Mouse (Mus musculus) stomach, postnatal 0 days (tissue): ENCODE measurements around the gene Galc. TPM values are rescaled to one million over a fixed set of nuclear protein-coding genes. Genes with fewer than 3 reads are reported as not detected.

Experiments
- ATAC-seq: fragments of 200-750 bp; cut with Nextera tagmentation; 2 replicates; pipeline ENCODE4 v1.8.0; 2017; ENCODE audit not compliant: low FRiP score, low TSS enrichment
- DNase-seq: peaks from one replicate; pipeline ENCODE4 v3.0.0-alpha.2; 2016; ENCODE audit warnings: low spot score
- H3K27ac ChIP-seq: fragments of 300-500 bp; sonication (generic); replicated peaks from 2 replicates; pipeline ENCODE4 v1.5.1; 2014; ENCODE audit warnings: mild to moderate bottlenecking, control low read depth
- H3K27me3 ChIP-seq: fragments of 300-500 bp; sonication (generic); 2 replicates; pipeline ENCODE4 v1.6.1; 2014; ENCODE audit warnings: low read length; ENCODE audit not compliant: control insufficient read depth, insufficient read depth
- H3K36me3 ChIP-seq: fragments of 300-500 bp; sonication (generic); 2 replicates; pipeline ENCODE4 v1.6.1; 2014; ENCODE audit warnings: low read length, mixed read lengths; ENCODE audit not compliant: control insufficient read depth, insufficient read depth
- H3K4me1 ChIP-seq: fragments of 300-500 bp; sonication (generic); replicated peaks from 2 replicates; pipeline ENCODE4 v1.6.1; 2014; ENCODE audit warnings: antibody characterized with exemption; ENCODE audit not compliant: control insufficient read depth, insufficient read depth
- H3K4me2 ChIP-seq: fragments of 300-500 bp; sonication (generic); replicated peaks from 2 replicates; pipeline ENCODE4 v1.6.1; 2014; ENCODE audit warnings: low read depth, mild to moderate bottlenecking, control low read depth, moderate library complexity
- H3K4me3 ChIP-seq: fragments of 300-500 bp; sonication (generic); 2 replicates; pipeline ENCODE4 v1.5.1; 2014; ENCODE audit warnings: low read depth, low read length, control low read depth
- H3K9ac ChIP-seq: fragments of 300-500 bp; sonication (generic); 2 replicates; pipeline ENCODE4 v1.6.1; 2014; ENCODE audit warnings: mild to moderate bottlenecking, low read length, control low read depth, mixed read lengths
- H3K9me3 ChIP-seq: fragments of 300-500 bp; sonication (generic); 2 replicates; pipeline ENCODE4 v1.6.1; 2016; ENCODE audit warnings: low read length; ENCODE audit not compliant: control insufficient read depth
- CTCF ChIP-seq: IDR thresholded peaks from 2 replicates; pipeline ENCODE4 v1.5.1; 2016; ENCODE audit warnings: antibody characterized with exemption, low read depth, mild to moderate bottlenecking, moderate library complexity
- EP300 ChIP-seq: optimal IDR thresholded peaks from 2 replicates; pipeline ENCODE3; 2016; ENCODE audit warnings: antibody characterized with exemption
- WGBS: fragments of 180-500 bp; shearing (Covaris S2); extraction: QIAGEN DNeasy Blood & Tissue Kit; methylation state at CpG from one replicate; pipeline ENCODE4 v1.1.7; 2014; 5-methylcytosine and 5-hydroxymethylcytosine counted together
- polyA plus RNA-seq: library from polyadenylated mRNA; unstranded; fragments of >200 nt; fragmentation: Nextera tagmentation; extraction: Ambion mirVana; gene quantifications from 2 replicates; pipeline ENCODE4 v1.2.1, GENCODE M21; 2015

Gene Galc
- polyA plus RNA-seq, 1 experiment from 2014 or later, result 4.1 TPM

GRCm38 (mm10) chr12:98272433-98272832, 13.2 kb upstream of the Galc start:
- Histone ChIP-seq H3K4me2 (no peak overlapping the region), H3K4me1 (no peaks in the 10 kb centered on the region), H3K27ac (no peak overlapping the region), H3K9me3 (no peaks in the 10 kb centered on the region), H3K36me3 (no peaks in the 10 kb centered on the region), H3K9ac (no peak overlapping the region), H3K4me3 (no peak overlapping the region), H3K27me3 (no peaks in the 10 kb centered on the region)
- ATAC-seq (no peak), DNase-seq (no peak)
- TF ChIP-seq EP300, result no peak
- TF ChIP-seq CTCF, result no peak
- WGBS, result 59% methylated on average over 7 of the region's 7 CpGs

- no peak for TF ChIP-seq EP300
- TF ChIP-seq CTCF, result no peak
- WGBS, result 30% methylated on average over 12 of the region's 12 CpGs
- DNase-seq (no peak), ATAC-seq (no peak)
- Histone ChIP-seq H3K4me3 (peak overlapping the region; percentile 17), H3K9ac (no peak overlapping the region), H3K36me3 (no peaks in the 10 kb centered on the region), H3K27ac (no peak overlapping the region), H3K4me2 (peak overlapping the region; percentile 50), H3K9me3 (no peaks in the 10 kb centered on the region), H3K27me3 (no peaks in the 10 kb centered on the region), H3K4me1 (no peaks in the 10 kb centered on the region)
These were observed 11.7 kb upstream of the Galc start for GRCm38 (mm10) chr12:98270810-98271566.

- 33% methylated on average over 17 of the region's 17 CpGs for WGBS
- no peak for TF ChIP-seq EP300
- TF ChIP-seq CTCF, result no peak
- Histone ChIP-seq H3K9me3 (no peaks in the 10 kb centered on the region), H3K4me3 (peak overlapping the region; percentile 17; the same call in 1 of the 2 replicates), H3K9ac (no peak overlapping the region), H3K4me2 (peak overlapping the region; percentile 50), H3K27ac (no peak overlapping the region), H3K27me3 (no peaks in the 10 kb centered on the region), H3K36me3 (no peaks in the 10 kb centered on the region), H3K4me1 (no peaks in the 10 kb centered on the region)
- ATAC-seq, result no peak
- no peak for DNase-seq
These were observed 10.8 kb upstream of the Galc start for GRCm38 (mm10) chr12:98269791-98270745.

GRCm38 (mm10) chr12:98268441-98269369, 9.4 kb upstream of the Galc start, which contains the start of gene Gpr65:
Gene Gpr65, plus strand, starts transcription at chr12:98268635.
- ATAC-seq (no peak), DNase-seq (no peak)
- Histone ChIP-seq H3K4me3 (no peak within 1 kb of the TSS), H3K4me2 (no peak within 1 kb of the TSS), H3K9ac (no peak within 1 kb of the TSS), H3K27ac (no peak within 1 kb of the TSS), H3K27me3 (no peaks in the 10 kb centered on the region), H3K36me3 (no peaks in the 10 kb centered on the region), H3K9me3 (no peaks in the 10 kb centered on the region), H3K4me1 (no peaks in the 10 kb centered on the region)
- TF ChIP-seq EP300 (no peak), CTCF (no peak)
- 84% methylated on average over 13 of the region's 13 CpGs for WGBS

- no peak for DNase-seq
- Histone ChIP-seq H3K4me3 (no peak overlapping the region), H3K4me2 (no peak overlapping the region), H3K27ac (no peak overlapping the region), H3K4me1 (no peaks in the 10 kb centered on the region), H3K9ac (no peak overlapping the region), H3K36me3 (no peaks in the 10 kb centered on the region), H3K9me3 (no peaks in the 10 kb centered on the region), H3K27me3 (no peaks in the 10 kb centered on the region)
- WGBS, result 82% methylated on average over 9 of the region's 9 CpGs
- TF ChIP-seq CTCF (no peak), EP300 (no peak)
- ATAC-seq, result no peak
These were observed 6.4 kb upstream of the Galc start for GRCm38 (mm10) chr12:98265697-98266096.
